Mouse (Mus musculus): ENCODE data around the gene Sae1. TPM values are rescaled to one million over a fixed set of nuclear protein-coding genes. Genes with fewer than 3 reads are reported as not detected.

Gene Sae1
- polyA plus RNA-seq, 1 experiment from 2014 or later = 184 TPM

- no peak for TF ChIP-seq CTCF (IDR thresholded peaks at IDR 0.05; ENCODE audit: low read depth)
- ATAC-seq (replicated peaks; ENCODE audit: low FRiP score, low read depth) (no peak), DNase-seq (ENCODE audit: low spot score) (no peak)
- no peak overlapping the region for H3K4me3 ChIP-seq (replicated peaks; ENCODE audit: low read depth, low read length)
- WGBS = 73% methylated on average over 8 of the region's 8 CpGs
- H3K4me1 ChIP-seq (replicated peaks; ENCODE audit: insufficient read depth, low read length) = peaks cover 25% of the 10 kb centered on the region; the same call in 1 of the 2 replicates
- no peak overlapping the region for H3K4me2 ChIP-seq (ENCODE audit: low read length)
- no peak overlapping the region for H3K27ac ChIP-seq
- H3K9me3 ChIP-seq (replicated peaks; ENCODE audit: low read length) = no peaks in the 10 kb centered on the region
- no peaks in the 10 kb centered on the region for H3K27me3 ChIP-seq (ENCODE audit: insufficient read depth, low read length)
- H3K36me3 ChIP-seq (ENCODE audit: insufficient read depth, low read length) = peaks cover 9% of the 10 kb centered on the region; the same call in 1 of the 2 replicates
- H3K9ac ChIP-seq (ENCODE audit: low read depth, low read length) = no peak overlapping the region
Measured at GRCm38 (mm10) chr7:16412220-16412896, 24.8 kb upstream of the Sae1 start.

- no peak overlapping the region for H3K27ac ChIP-seq
- H3K36me3 ChIP-seq (ENCODE audit: insufficient read depth, low read length) = no peaks in the 10 kb centered on the region
- H3K4me2 ChIP-seq (ENCODE audit: low read length) = no peak overlapping the region
- no peak overlapping the region for H3K4me3 ChIP-seq (replicated peaks; ENCODE audit: low read depth, low read length)
- no peaks in the 10 kb centered on the region for H3K27me3 ChIP-seq (ENCODE audit: insufficient read depth, low read length)
- ATAC-seq (replicated peaks; ENCODE audit: low FRiP score, low read depth) = no peak
- 88% methylated on average over 5 of the region's 5 CpGs for WGBS
- H3K9ac ChIP-seq (ENCODE audit: low read depth, low read length) = no peak overlapping the region
- no peaks in the 10 kb centered on the region for H3K9me3 ChIP-seq (replicated peaks; ENCODE audit: low read length)
- no peak for TF ChIP-seq CTCF (IDR thresholded peaks at IDR 0.05; ENCODE audit: low read depth)
- DNase-seq (ENCODE audit: low spot score) = no peak
- peaks cover 14% of the 10 kb centered on the region; the same call in 1 of the 2 replicates for H3K4me1 ChIP-seq (replicated peaks; ENCODE audit: insufficient read depth, low read length)
Measured at GRCm38 (mm10) chr7:16411100-16411499, 23.5 kb upstream of the Sae1 start.

GRCm38 (mm10) chr7:16406978-16407377, 19.4 kb upstream of the Sae1 start:
- Histone ChIP-seq H3K4me2 (ENCODE audit: low read length) (no peak overlapping the region), H3K4me3 (replicated peaks; ENCODE audit: low read depth, low read length) (no peak overlapping the region), H3K27ac (no peak overlapping the region), H3K36me3 (ENCODE audit: insufficient read depth, low read length) (no peaks in the 10 kb centered on the region), H3K27me3 (ENCODE audit: insufficient read depth, low read length) (no peaks in the 10 kb centered on the region), H3K9ac (ENCODE audit: low read depth, low read length) (no peak overlapping the region), H3K9me3 (replicated peaks; ENCODE audit: low read length) (no peaks in the 10 kb centered on the region), H3K4me1 (replicated peaks; ENCODE audit: insufficient read depth, low read length) (peaks cover 26% of the 10 kb centered on the region)
- TF ChIP-seq CTCF (IDR thresholded peaks at IDR 0.05; ENCODE audit: low read depth) = no peak
- no peak for DNase-seq (ENCODE audit: low spot score)
- no peak for ATAC-seq (replicated peaks; ENCODE audit: low FRiP score, low read depth)
- WGBS = 85% methylated on average over 3 of the region's 3 CpGs

GRCm38 (mm10) chr7:16405516-16406351, 18.1 kb upstream of the Sae1 start:
- H3K36me3 ChIP-seq (ENCODE audit: insufficient read depth, low read length) = no peaks in the 10 kb centered on the region
- WGBS = 33% methylated on average over 11 of the region's 11 CpGs
- peak overlapping the region; percentile 11; the same call in 1 of the 2 replicates for H3K4me2 ChIP-seq (ENCODE audit: low read length)
- no peaks in the 10 kb centered on the region for H3K27me3 ChIP-seq (ENCODE audit: insufficient read depth, low read length)
- DNase-seq (ENCODE audit: low spot score) = peak; percentile 86
- H3K4me3 ChIP-seq (replicated peaks; ENCODE audit: low read depth, low read length) = no peak overlapping the region
- peaks cover 25% of the 10 kb centered on the region for H3K4me1 ChIP-seq (replicated peaks; ENCODE audit: insufficient read depth, low read length)
- ATAC-seq (replicated peaks; ENCODE audit: low FRiP score, low read depth) = peak; percentile 71
- H3K9ac ChIP-seq (ENCODE audit: low read depth, low read length) = no peak overlapping the region
- no peaks in the 10 kb centered on the region for H3K9me3 ChIP-seq (replicated peaks; ENCODE audit: low read length)
- peak overlapping the region; percentile 86 for H3K27ac ChIP-seq
- TF ChIP-seq CTCF (IDR thresholded peaks at IDR 0.05; ENCODE audit: low read depth) = no peak

- no peak overlapping the region for H3K9ac ChIP-seq (ENCODE audit: low read depth, low read length)
- 50% methylated on average over 2 of the region's 2 CpGs for WGBS
- no peak for TF ChIP-seq CTCF (IDR thresholded peaks at IDR 0.05; ENCODE audit: low read depth)
- ATAC-seq (replicated peaks; ENCODE audit: low FRiP score, low read depth) (no peak), DNase-seq (ENCODE audit: low spot score) (peak; percentile 42)
- no peak overlapping the region for H3K4me2 ChIP-seq (ENCODE audit: low read length)
- no peak overlapping the region for H3K4me3 ChIP-seq (replicated peaks; ENCODE audit: low read depth, low read length)
- no peaks in the 10 kb centered on the region for H3K9me3 ChIP-seq (replicated peaks; ENCODE audit: low read length)
- H3K4me1 ChIP-seq (replicated peaks; ENCODE audit: insufficient read depth, low read length) = peaks cover 25% of the 10 kb centered on the region
- no peaks in the 10 kb centered on the region for H3K36me3 ChIP-seq (ENCODE audit: insufficient read depth, low read length)
- H3K27me3 ChIP-seq (ENCODE audit: insufficient read depth, low read length) = no peaks in the 10 kb centered on the region
- H3K27ac ChIP-seq = peak overlapping the region; percentile 86
Measured at GRCm38 (mm10) chr7:16405073-16405455, 17.5 kb upstream of the Sae1 start.

- WGBS = 67% methylated on average over 3 of the region's 3 CpGs
- H3K9me3 ChIP-seq (replicated peaks; ENCODE audit: low read length) = no peaks in the 10 kb centered on the region
- no peaks in the 10 kb centered on the region for H3K27me3 ChIP-seq (ENCODE audit: insufficient read depth, low read length)
- TF ChIP-seq CTCF (IDR thresholded peaks at IDR 0.05; ENCODE audit: low read depth) = no peak
- DNase-seq (ENCODE audit: low spot score) (no peak), ATAC-seq (replicated peaks; ENCODE audit: low FRiP score, low read depth) (no peak)
- H3K36me3 ChIP-seq (ENCODE audit: insufficient read depth, low read length) = no peaks in the 10 kb centered on the region
- peak overlapping the region; percentile 23; the same call in 1 of the 2 replicates for H3K4me2 ChIP-seq (ENCODE audit: low read length)
- no peak overlapping the region for H3K9ac ChIP-seq (ENCODE audit: low read depth, low read length)
- H3K4me3 ChIP-seq (replicated peaks; ENCODE audit: low read depth, low read length) = no peak overlapping the region
- peaks cover 25% of the 10 kb centered on the region for H3K4me1 ChIP-seq (replicated peaks; ENCODE audit: insufficient read depth, low read length)
- peak overlapping the region; percentile 86 for H3K27ac ChIP-seq
Measured at GRCm38 (mm10) chr7:16404315-16405072, 16.9 kb upstream of the Sae1 start.
